Mouse (Mus musculus) retina, postnatal 1 day (tissue): ENCODE measurements at regions not wholly inside any gene's neighbourhood (a gene's known extent, or its start where the extent isn't known, plus 50 kb on each side); places are given as distances from the start of the nearest gene placed in this dataset.

Experiments
- DNase-seq: peaks from one replicate; pipeline ENCODE4 v3.0.0-alpha.2; 2012

DNA sequence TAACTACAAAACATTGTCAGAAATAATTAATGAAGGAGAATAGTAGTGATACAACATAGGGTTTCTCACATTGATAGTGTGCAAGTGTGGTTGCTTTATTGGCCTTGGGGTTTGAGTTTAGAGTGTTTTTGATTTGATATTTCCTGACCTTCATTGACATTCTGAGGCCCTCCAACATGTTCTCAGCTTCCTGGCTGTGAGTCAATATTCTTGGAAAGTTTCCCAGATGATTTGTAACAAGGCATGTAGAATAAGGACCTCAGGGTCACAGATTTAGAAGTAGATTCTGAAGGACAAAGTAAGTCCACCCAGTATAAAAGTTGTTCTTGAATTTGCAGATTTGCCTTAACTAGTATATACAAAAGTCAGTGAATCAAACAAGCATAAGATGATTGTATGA is 969.7 kb upstream of the Pcdh9 start:
- no peak for DNase-seq

DNA sequence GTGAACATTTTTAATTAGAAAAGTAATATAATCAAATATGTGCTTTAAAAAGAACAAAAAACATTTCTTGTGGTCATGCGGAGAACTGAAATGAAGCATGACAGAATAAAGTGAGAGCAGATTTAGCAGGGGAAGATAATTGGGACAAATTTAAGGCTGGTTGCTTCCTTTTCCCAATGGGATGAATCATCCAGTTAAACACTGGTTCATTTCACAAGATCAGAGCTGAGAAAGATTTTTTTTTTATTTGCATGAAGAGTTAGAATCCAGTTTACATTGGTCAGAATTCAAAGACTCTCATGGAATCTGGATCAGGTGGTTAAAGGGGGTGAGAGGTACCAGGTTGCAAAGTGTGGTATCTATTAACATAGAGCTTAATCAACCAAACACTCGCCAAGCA is 978.5 kb upstream of the Pcdh9 start:
- peak; percentile 8 for DNase-seq

DNA sequence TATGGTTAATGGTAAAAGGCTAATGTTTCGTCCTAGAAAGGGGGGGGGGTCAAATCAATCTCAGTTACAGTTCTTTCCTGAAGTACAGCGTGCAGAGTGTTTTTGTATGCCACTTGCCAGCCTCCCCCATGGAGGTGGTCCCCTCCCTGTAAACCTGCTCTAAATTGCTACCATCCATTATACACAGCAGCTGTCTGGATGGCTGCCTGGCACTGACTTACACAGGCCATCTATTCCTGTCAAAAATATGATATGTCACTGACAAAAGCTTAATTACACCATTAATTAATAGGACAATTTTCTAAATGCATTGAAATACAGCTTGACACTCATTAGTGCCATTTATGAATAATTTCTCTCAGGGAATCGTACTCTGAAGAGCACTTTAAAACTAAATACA is 995.0 kb upstream of the 4921530L21Rik start:
- peak; percentile 27 for DNase-seq

DNA sequence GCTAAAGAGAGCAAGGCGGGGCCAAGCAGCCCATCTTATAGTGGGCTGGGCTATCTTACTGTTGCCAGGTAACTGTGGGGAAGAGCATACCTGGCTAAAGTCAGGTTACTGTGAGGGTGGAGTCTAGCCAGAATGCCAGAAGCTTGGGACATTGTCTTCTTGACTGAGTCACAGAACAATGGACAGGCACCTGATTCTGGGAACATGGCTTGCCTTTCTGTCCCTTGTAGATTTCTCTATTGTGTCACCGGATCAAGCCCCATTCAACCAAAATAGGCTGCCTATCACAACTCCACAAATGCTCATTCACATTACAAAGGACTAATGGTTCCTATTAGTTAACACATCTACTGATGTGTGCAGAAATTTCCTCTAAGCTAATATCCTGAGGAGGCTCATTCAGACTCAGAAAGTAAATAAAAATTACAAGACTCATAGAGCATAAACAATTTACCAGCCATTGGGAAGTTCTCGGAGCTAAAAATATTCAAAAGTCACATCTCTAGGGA is 985.7 kb upstream of the 4921530L21Rik start:
- no peak for DNase-seq

DNA sequence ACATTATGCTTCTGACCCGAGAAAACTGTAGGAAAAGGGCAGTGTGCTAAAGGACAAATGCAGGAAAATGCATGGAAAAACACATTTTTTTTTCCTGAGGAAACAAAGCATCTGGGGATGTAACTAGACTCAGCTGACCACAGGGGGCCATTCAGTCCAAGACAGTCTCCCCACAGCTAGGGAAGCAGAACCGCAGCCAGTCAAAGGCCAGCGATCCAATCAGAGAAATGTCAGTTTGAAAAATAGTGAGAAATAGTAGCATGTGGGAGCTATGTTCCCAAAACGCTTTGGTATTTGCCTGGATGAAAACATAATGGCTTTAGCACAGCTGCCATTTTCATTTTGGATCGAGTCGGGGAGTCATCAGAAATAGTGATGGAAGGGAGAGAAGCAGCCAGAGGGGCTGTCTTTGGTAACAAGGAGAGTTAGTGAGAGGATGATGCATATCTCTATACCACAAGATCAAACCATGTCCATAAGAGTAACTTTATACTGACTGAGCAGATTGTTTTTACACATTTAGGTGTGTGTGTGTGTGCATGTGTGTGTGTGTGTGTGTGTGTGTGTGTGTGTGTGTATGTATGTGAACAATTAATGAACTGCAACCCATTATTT is 982.3 kb upstream of the 4921530L21Rik start:
- DNase-seq = peak; percentile 1

DNA sequence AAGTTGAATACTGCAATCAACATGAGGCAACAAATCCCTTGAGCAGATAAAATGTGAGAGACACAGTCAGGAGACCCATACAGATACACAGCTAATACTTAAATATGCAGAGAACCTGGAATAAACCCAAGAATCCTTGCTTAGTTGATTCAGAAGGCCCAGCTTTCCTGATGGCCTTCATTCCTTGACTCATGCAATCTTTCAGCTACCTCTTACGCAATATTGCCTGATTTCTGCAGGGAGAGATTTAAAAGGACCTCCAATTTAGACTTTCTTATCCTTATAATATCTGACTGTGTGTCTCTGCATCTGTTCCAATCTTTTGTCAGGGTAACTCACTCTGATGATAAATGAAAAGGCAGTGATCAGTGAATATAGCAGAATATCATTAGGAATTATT is 968.7 kb upstream of the 4921530L21Rik start:
- no peak for DNase-seq

DNA sequence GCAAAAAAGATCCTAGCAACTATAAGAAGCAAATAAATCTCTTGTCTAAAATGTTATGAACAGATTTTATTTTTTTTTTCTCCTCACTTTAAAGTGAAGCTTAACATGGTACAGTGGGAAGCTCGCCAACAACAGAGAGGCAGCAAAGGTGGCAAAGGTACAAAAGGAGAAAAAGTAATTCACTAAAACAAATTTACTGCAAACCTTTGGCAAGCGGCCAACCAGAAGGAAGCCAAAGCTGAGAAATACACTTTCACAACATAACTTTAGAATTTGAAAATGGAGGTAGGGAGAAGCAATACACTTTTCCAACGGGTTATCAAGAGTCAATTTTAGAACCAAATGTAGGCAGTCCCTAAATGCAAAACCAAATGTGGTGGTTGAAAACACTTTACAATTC is 939.6 kb upstream of the 4921530L21Rik start:
- no peak for DNase-seq
